Comparison of ENCODE assay signal across 12 mouse cellular contexts in genomic region chr4:141052442-141052841, GRCm38 (mm10). TPM values are rescaled to one million over a fixed set of nuclear protein-coding genes. Genes with fewer than 3 reads are reported as not detected.
DNase-seq lines count a peak whose midpoint lies in the region; ATAC-seq and TF ChIP-seq lines count a peak whose summit lies in the region.
"Had no signal": no experiment of that assay in that cellular context is flagged by ENCODE, and none has a peak within 500 bp of the region (broad histone marks: within the 10 kb centered on the region; RNA-seq: fewer than 3 reads in every experiment).

No protein-coding gene starts in this region.

- H3K4me3 ChIP-seq in hindbrain, embryonic 10.5 days, result no peak overlapping the region
- H3K4me3 ChIP-seq in hindbrain, embryonic 16.5 days (ENCODE audit: low read length), result no peak overlapping the region
- H3K4me3 ChIP-seq in forebrain, embryonic 10.5 days, result peak overlapping the region; percentile 35; the same call in 1 of the 2 replicates
- H3K4me3 ChIP-seq in forebrain, postnatal 0 days (ENCODE audit: low read depth, low read length), result no peak overlapping the region
- no peak overlapping the region for H3K4me3 ChIP-seq in midbrain, embryonic 14.5 days (replicated peaks; ENCODE audit: low read depth, low read length)

- peak overlapping the region; percentile 87; the same call in 1 of the 2 replicates for H3K27ac ChIP-seq in hindbrain, embryonic 10.5 days
- no peak overlapping the region; the same call in 1 of the 2 replicates for H3K27ac ChIP-seq in hindbrain, embryonic 16.5 days (ENCODE audit: low read depth, low read length)
- H3K27ac ChIP-seq in forebrain, embryonic 10.5 days, result peak overlapping the region; percentile 85
- H3K27ac ChIP-seq in forebrain, postnatal 0 days (ENCODE audit: low read depth, low read length), result peak overlapping the region; percentile 89; the same call in 1 of the 2 replicates
- H3K27ac ChIP-seq in midbrain, embryonic 14.5 days (replicated peaks; ENCODE audit: low read depth, low read length), result peak overlapping the region; percentile 89

- H3K36me3 ChIP-seq in hindbrain, embryonic 10.5 days, result peaks cover 68% of the 10 kb centered on the region
- no peaks in the 10 kb centered on the region for H3K36me3 ChIP-seq in hindbrain, embryonic 16.5 days (ENCODE audit: control insufficient read depth, insufficient read depth, low read length)
- peaks cover 66% of the 10 kb centered on the region for H3K36me3 ChIP-seq in forebrain, embryonic 10.5 days (replicated peaks)
- no peaks in the 10 kb centered on the region for H3K36me3 ChIP-seq in forebrain, postnatal 0 days (ENCODE audit: insufficient read depth)
- peaks cover 7% of the 10 kb centered on the region for H3K36me3 ChIP-seq in midbrain, embryonic 14.5 days (ENCODE audit: control insufficient read depth, insufficient read depth, low read length)

- H3K4me1 ChIP-seq in hindbrain, embryonic 10.5 days (replicated peaks), result peaks cover 73% of the 10 kb centered on the region
- peaks cover 38% of the 10 kb centered on the region for H3K4me1 ChIP-seq in hindbrain, embryonic 16.5 days (ENCODE audit: control insufficient read depth, insufficient read depth, low read depth, low read length)
- H3K4me1 ChIP-seq in forebrain, embryonic 10.5 days, result peaks cover 81% of the 10 kb centered on the region
- H3K4me1 ChIP-seq in forebrain, postnatal 0 days (ENCODE audit: insufficient read depth), result peaks cover 45% of the 10 kb centered on the region
- H3K4me1 ChIP-seq in midbrain, embryonic 14.5 days (ENCODE audit: control insufficient read depth, insufficient read depth, low read length), result peaks cover 49% of the 10 kb centered on the region

- no peak for ATAC-seq in hindbrain, embryonic 16.5 days
- no peak for ATAC-seq in forebrain, postnatal 0 days
- ATAC-seq in midbrain, embryonic 14.5 days (ENCODE audit: low FRiP score, low TSS enrichment), result no peak

- no peak for TF ChIP-seq CTCF in forebrain, postnatal 0 days (IDR thresholded peaks at IDR 0.05; ENCODE audit: low read depth)

- H3K27me3 ChIP-seq in hindbrain, embryonic 10.5 days (ENCODE audit: insufficient read depth, poor library complexity, severe bottlenecking), result no peaks in the 10 kb centered on the region
- H3K27me3 ChIP-seq in hindbrain, embryonic 16.5 days (replicated peaks; ENCODE audit: control insufficient read depth, insufficient read depth, low read length), result no peaks in the 10 kb centered on the region
- no peaks in the 10 kb centered on the region for H3K27me3 ChIP-seq in forebrain, embryonic 10.5 days (ENCODE audit: poor library complexity, severe bottlenecking)
- H3K27me3 ChIP-seq in forebrain, postnatal 0 days (ENCODE audit: insufficient read depth, low read length), result no peaks in the 10 kb centered on the region
- H3K27me3 ChIP-seq in midbrain, embryonic 14.5 days (ENCODE audit: control insufficient read depth, insufficient read depth, low read length), result no peaks in the 10 kb centered on the region
- H3K27me3 ChIP-seq: CH12.LX had no signal

- no peaks in the 10 kb centered on the region for H3K9me3 ChIP-seq in hindbrain, embryonic 10.5 days
- no peaks in the 10 kb centered on the region for H3K9me3 ChIP-seq in hindbrain, embryonic 16.5 days (ENCODE audit: control insufficient read depth, low read length)
- no peaks in the 10 kb centered on the region for H3K9me3 ChIP-seq in forebrain, embryonic 10.5 days
- H3K9me3 ChIP-seq in forebrain, postnatal 0 days (ENCODE audit: low read length), result no peaks in the 10 kb centered on the region
- H3K9me3 ChIP-seq in midbrain, embryonic 14.5 days (ENCODE audit: control insufficient read depth, low read length), result no peaks in the 10 kb centered on the region

- H3K4me2 ChIP-seq in hindbrain, embryonic 16.5 days (ENCODE audit: low read length), result no peak overlapping the region; the same call in 1 of the 2 replicates
- H3K4me2 ChIP-seq in forebrain, postnatal 0 days (ENCODE audit: low read depth), result peak overlapping the region; percentile 49
- peak overlapping the region; percentile 54 for H3K4me2 ChIP-seq in midbrain, embryonic 14.5 days (ENCODE audit: low read length)

- DNase-seq in hindbrain, embryonic 10.5 days (ENCODE audit: low spot score), result no peak
- DNase-seq in forebrain, embryonic 10.5 days (ENCODE audit: extremely low spot score, low spot score), result no peak
- peak; percentile 47 for DNase-seq in forebrain, postnatal 0 days
- no peak for DNase-seq in midbrain, embryonic 14.5 days
- no peak for DNase-seq in right cerebral cortex, postnatal 36 days (ENCODE audit: low spot score in 2 of 2)
- DNase-seq in layer of hippocampus, adult 11-12 months (ENCODE audit: low spot score), result no peak
- DNase-seq: liver; lung, postnatal 10 days; right cerebral cortex, adult 18-20 months; thymus, postnatal 36 days had no signal

- H3K9ac ChIP-seq in hindbrain, embryonic 16.5 days (ENCODE audit: low read depth, low read length), result no peak overlapping the region
- peak overlapping the region; percentile 54; the same call in 1 of the 2 replicates for H3K9ac ChIP-seq in forebrain, postnatal 0 days
- H3K9ac ChIP-seq in midbrain, embryonic 14.5 days (replicated peaks; ENCODE audit: low read length), result no peak overlapping the region

- 91% methylated on average over 12 of the region's 12 CpGs for WGBS in hindbrain, embryonic 10.5 days
- 73% methylated on average over 12 of the region's 12 CpGs for WGBS in hindbrain, embryonic 16.5 days
- WGBS in forebrain, embryonic 10.5 days, result 82% methylated on average over 12 of the region's 12 CpGs
- 56% methylated on average over 12 of the region's 12 CpGs for WGBS in forebrain, postnatal 0 days
- 69% methylated on average over 12 of the region's 12 CpGs for WGBS in midbrain, embryonic 14.5 days

RNA-seq across cellular contexts. Expression of gene Crocc, which starts 7.9 kb away (rescaled TPM):
- polyA plus RNA-seq in hindbrain, embryonic 10.5 days (2016; fragmentation: Nextera tagmentation; extraction: Ambion mirVana), result 11.4 and 12.0 TPM in 2 replicates
- 4.6 and 4.9 TPM in 2 replicates for polyA plus RNA-seq in hindbrain, embryonic 16.5 days (2015; fragmentation: Nextera tagmentation; extraction: Ambion mirVana)
- polyA plus RNA-seq in forebrain, embryonic 10.5 days (2016; fragmentation: Nextera tagmentation; extraction: Ambion mirVana), result 10.0 and 10.9 TPM in 2 replicates
- 29.9 and 43.0 TPM in 2 replicates for total RNA-seq in forebrain, postnatal 0 days (2014; rRNA removed)
- 3.5 and 3.8 TPM in 2 replicates for polyA plus RNA-seq in forebrain, postnatal 0 days (2015; fragmentation: Nextera tagmentation; extraction: Ambion mirVana)
- 7.2 and 7.4 TPM in 2 replicates for polyA plus RNA-seq in midbrain, embryonic 14.5 days (2014; fragmentation: Nextera tagmentation; extraction: Ambion mirVana)

RNA-seq across cellular contexts. Expression of gene Necap2, which starts 25.7 kb away (rescaled TPM):
- 60.2 and 66.0 TPM in 2 replicates for polyA plus RNA-seq in hindbrain, embryonic 10.5 days (2016; fragmentation: Nextera tagmentation; extraction: Ambion mirVana)
- 54.0 and 55.5 TPM in 2 replicates for polyA plus RNA-seq in hindbrain, embryonic 16.5 days (2015; fragmentation: Nextera tagmentation; extraction: Ambion mirVana)
- polyA plus RNA-seq in forebrain, embryonic 10.5 days (2016; fragmentation: Nextera tagmentation; extraction: Ambion mirVana), result 54.1 and 54.7 TPM in 2 replicates
- 49.6 and 51.1 TPM in 2 replicates for total RNA-seq in forebrain, postnatal 0 days (2014; rRNA removed)
- polyA plus RNA-seq in forebrain, postnatal 0 days (2015; fragmentation: Nextera tagmentation; extraction: Ambion mirVana), result 38.9 and 43.0 TPM in 2 replicates
- polyA plus RNA-seq in midbrain, embryonic 14.5 days (2014; fragmentation: Nextera tagmentation; extraction: Ambion mirVana), result 38.4 and 43.3 TPM in 2 replicates

RNA-seq across cellular contexts. Expression of gene Spata21, which starts 35.7 kb away (rescaled TPM):
- not detected in 2 replicates for polyA plus RNA-seq in hindbrain, embryonic 10.5 days (2016; fragmentation: Nextera tagmentation; extraction: Ambion mirVana)
- polyA plus RNA-seq in hindbrain, embryonic 16.5 days (2015; fragmentation: Nextera tagmentation; extraction: Ambion mirVana), result 0.60 and 1.0 TPM in 2 replicates
- 0.15 and 0.17 TPM in 2 replicates for polyA plus RNA-seq in forebrain, embryonic 10.5 days (2016; fragmentation: Nextera tagmentation; extraction: Ambion mirVana)
- total RNA-seq in forebrain, postnatal 0 days (2014; rRNA removed), result 0.08 and 0.67 TPM in 2 replicates
- 0.31 and 0.68 TPM in 2 replicates for polyA plus RNA-seq in forebrain, postnatal 0 days (2015; fragmentation: Nextera tagmentation; extraction: Ambion mirVana)
- polyA plus RNA-seq in midbrain, embryonic 14.5 days (2014; fragmentation: Nextera tagmentation; extraction: Ambion mirVana), result 0.24 TPM in 1 of 2 replicates, not detected in the other
- total RNA-seq: CH12.LX had no signal

RNA-seq across cellular contexts. Expression of gene Mfap2, which starts 42.2 kb away (rescaled TPM):
- polyA plus RNA-seq in hindbrain, embryonic 10.5 days (2016; fragmentation: Nextera tagmentation; extraction: Ambion mirVana), result 307 and 334 TPM in 2 replicates
- polyA plus RNA-seq in hindbrain, embryonic 16.5 days (2015; fragmentation: Nextera tagmentation; extraction: Ambion mirVana), result 130 and 180 TPM in 2 replicates
- polyA plus RNA-seq in forebrain, embryonic 10.5 days (2016; fragmentation: Nextera tagmentation; extraction: Ambion mirVana), result 265 TPM in 2 replicates
- 22.2 and 25.1 TPM in 2 replicates for total RNA-seq in forebrain, postnatal 0 days (2014; rRNA removed)
- 124 and 148 TPM in 2 replicates for polyA plus RNA-seq in forebrain, postnatal 0 days (2015; fragmentation: Nextera tagmentation; extraction: Ambion mirVana)
- 142 and 169 TPM in 2 replicates for polyA plus RNA-seq in midbrain, embryonic 14.5 days (2014; fragmentation: Nextera tagmentation; extraction: Ambion mirVana)
- total RNA-seq: CH12.LX had no signal
